Mouse (Mus musculus): ENCODE data around the gene Trim67.

GRCm38 (mm10) chr8:124752325-124752862 is 40.5 kb upstream of the Trim67 start:
- TF ChIP-seq HCFC1 (IDR thresholded peaks at IDR 0.05; ENCODE audit: borderline replicate concordance, insufficient read depth, low read length) = no peak
- TF ChIP-seq CHD2 (IDR thresholded peaks at IDR 0.05; ENCODE audit: low read depth, low read length) = no peak

All from ES-E14 (cell line).